Mouse (Mus musculus) macrophage (primary cell): ENCODE measurements around the gene Marc2. TPM values are rescaled to one million over a fixed set of nuclear protein-coding genes. Genes with fewer than 3 reads are reported as not detected.

Experiments
- H3K27ac ChIP-seq: fragments of 350-480 bp; formaldehyde crosslinking; 2 replicates; pipeline ENCODE4 v1.9.0; 2021
- H3K36me3 ChIP-seq: fragments of 350-480 bp; formaldehyde crosslinking; 2 replicates; pipeline ENCODE4 v1.9.0; 2021; ENCODE audit errors: inconsistent target
- H3K4me3 ChIP-seq: fragments of 350-480 bp; formaldehyde crosslinking; 2 replicates; pipeline ENCODE4 v1.9.0; 2021; ENCODE audit errors: inconsistent target
- H3K79me2 ChIP-seq: fragments of 350-480 bp; formaldehyde crosslinking; 2 replicates; pipeline ENCODE4 v1.9.0; 2021; ENCODE audit errors: inconsistent target
- WGBS: methylation state at CpG from one replicate; pipeline ENCODE4 v1.1.7; 2026; ENCODE audit warnings: inconsistent platforms; ENCODE audit not compliant: missing documents; 5-methylcytosine and 5-hydroxymethylcytosine counted together
- polyA plus RNA-seq: library from polyadenylated mRNA; stranded (reverse); fragments of 250-400 nt; gene quantifications from 3 replicates; pipeline ENCODE4 v1.2.4, GENCODE M21; 2018; ENCODE audit warnings: inconsistent platforms

The Marc2 gene
- polyA plus RNA-seq, 1 experiment from 2014 or later: 58.4 TPM

- Histone ChIP-seq H3K36me3 (no peaks in the 10 kb centered on the region), H3K27ac (no peak overlapping the region), H3K4me3 (no peak overlapping the region), H3K79me2 (no peaks in the 10 kb centered on the region)
- 48% methylated on average over 4 of the region's 4 CpGs for WGBS
These were observed 23.8 kb upstream of the Marc2 start for GRCm38 (mm10) chr1:184869939-184870565.

GRCm38 (mm10) chr1:184867640-184868120 is 21.4 kb upstream of the Marc2 start:
- H3K27ac ChIP-seq: no peak overlapping the region
- 98% methylated on average over 3 of the region's 3 CpGs for WGBS
- H3K4me3 ChIP-seq: no peak overlapping the region
- no peaks in the 10 kb centered on the region for H3K36me3 ChIP-seq
- no peaks in the 10 kb centered on the region for H3K79me2 ChIP-seq

GRCm38 (mm10) chr1:184864381-184864801 is 18.1 kb upstream of the Marc2 start:
- H3K27ac ChIP-seq: no peak overlapping the region
- 68% methylated on average over 6 of the region's 7 CpGs for WGBS
- H3K4me3 ChIP-seq: no peak overlapping the region
- no peaks in the 10 kb centered on the region for H3K36me3 ChIP-seq
- H3K79me2 ChIP-seq: no peaks in the 10 kb centered on the region

GRCm38 (mm10) chr1:184862636-184863035 is 16.4 kb upstream of the Marc2 start:
- WGBS: 98% methylated on average over 6 of the region's 6 CpGs
- Histone ChIP-seq H3K79me2 (no peaks in the 10 kb centered on the region), H3K27ac (no peak overlapping the region), H3K36me3 (no peaks in the 10 kb centered on the region), H3K4me3 (no peak overlapping the region)

GRCm38 (mm10) chr1:184861551-184861950 is 15.3 kb upstream of the Marc2 start:
- Histone ChIP-seq H3K36me3 (no peaks in the 10 kb centered on the region), H3K4me3 (no peak overlapping the region), H3K79me2 (no peaks in the 10 kb centered on the region), H3K27ac (no peak overlapping the region)
- 88% methylated on average over 2 of the region's 2 CpGs for WGBS

GRCm38 (mm10) chr1:184860276-184860675 is 14.0 kb upstream of the Marc2 start:
- Histone ChIP-seq H3K36me3 (no peaks in the 10 kb centered on the region), H3K4me3 (no peak overlapping the region), H3K27ac (no peak overlapping the region), H3K79me2 (no peaks in the 10 kb centered on the region)
- 81% methylated on average over 3 of the region's 3 CpGs for WGBS

- H3K36me3 ChIP-seq: no peaks in the 10 kb centered on the region
- H3K79me2 ChIP-seq: no peaks in the 10 kb centered on the region
- WGBS: 92% methylated on average over 1 of the region's 1 CpGs
- no peak overlapping the region for H3K4me3 ChIP-seq
- no peak overlapping the region for H3K27ac ChIP-seq
These were observed 12.0 kb upstream of the Marc2 start for GRCm38 (mm10) chr1:184858253-184858652.

GRCm38 (mm10) chr1:184857216-184857615 is 11.0 kb upstream of the Marc2 start:
- H3K36me3 ChIP-seq: no peaks in the 10 kb centered on the region
- 85% methylated on average over 9 of the region's 9 CpGs for WGBS
- H3K27ac ChIP-seq: no peak overlapping the region
- H3K79me2 ChIP-seq: no peaks in the 10 kb centered on the region
- H3K4me3 ChIP-seq: no peak overlapping the region

GRCm38 (mm10) chr1:184853922-184854321 is 7.7 kb upstream of the Marc2 start:
- H3K79me2 ChIP-seq: no peaks in the 10 kb centered on the region
- H3K27ac ChIP-seq: no peak overlapping the region
- H3K36me3 ChIP-seq: no peaks in the 10 kb centered on the region
- WGBS: 31% methylated on average over 3 of the region's 3 CpGs
- no peak overlapping the region for H3K4me3 ChIP-seq

- no peak overlapping the region for H3K27ac ChIP-seq
- H3K4me3 ChIP-seq: no peak overlapping the region
- no peaks in the 10 kb centered on the region for H3K79me2 ChIP-seq
- 15% methylated on average over 5 of the region's 5 CpGs for WGBS
- no peaks in the 10 kb centered on the region for H3K36me3 ChIP-seq
These were observed 7.1 kb upstream of the Marc2 start for GRCm38 (mm10) chr1:184853339-184853738.

GRCm38 (mm10) chr1:184851741-184852618 is 5.7 kb upstream of the Marc2 start:
- H3K36me3 ChIP-seq: no peaks in the 10 kb centered on the region
- no peak overlapping the region for H3K4me3 ChIP-seq
- no peaks in the 10 kb centered on the region for H3K79me2 ChIP-seq
- H3K27ac ChIP-seq: peak overlapping the region; percentile 40
- 14% methylated on average over 29 of the region's 31 CpGs for WGBS

GRCm38 (mm10) chr1:184851166-184851565 is 4.9 kb upstream of the Marc2 start:
- H3K4me3 ChIP-seq: no peak overlapping the region
- no peak overlapping the region for H3K27ac ChIP-seq
- H3K79me2 ChIP-seq: no peaks in the 10 kb centered on the region
- 90% methylated on average over 7 of the region's 7 CpGs for WGBS
- H3K36me3 ChIP-seq: no peaks in the 10 kb centered on the region

- Histone ChIP-seq H3K27ac (no peak overlapping the region), H3K36me3 (no peaks in the 10 kb centered on the region), H3K79me2 (peaks cover 33% of the 10 kb centered on the region), H3K4me3 (no peak overlapping the region)
- 79% methylated on average over 3 of the region's 3 CpGs for WGBS
These were observed 722 bp upstream of the Marc2 start for GRCm38 (mm10) chr1:184846973-184847372.

- WGBS: under 1% methylated on average over 60 of the region's 67 CpGs
- peaks cover 7% of the 10 kb centered on the region; the same call in 1 of the 2 replicates for H3K36me3 ChIP-seq
- H3K79me2 ChIP-seq: peaks cover 43% of the 10 kb centered on the region
- H3K4me3 ChIP-seq: peak overlapping the region; percentile 88
- H3K27ac ChIP-seq: peak overlapping the region; percentile 55
These were observed 860 bp downstream of the Marc2 start for GRCm38 (mm10) chr1:184845111-184846071.
